Mouse (Mus musculus): Measurements from ENCODE around the gene Mgat4d. TPM values are rescaled to one million over a fixed set of nuclear protein-coding genes. Genes with fewer than 3 reads are reported as not detected.

The Mgat4d gene
- polyA plus RNA-seq, 1 experiment from 2014 or later: not detected

DNA sequence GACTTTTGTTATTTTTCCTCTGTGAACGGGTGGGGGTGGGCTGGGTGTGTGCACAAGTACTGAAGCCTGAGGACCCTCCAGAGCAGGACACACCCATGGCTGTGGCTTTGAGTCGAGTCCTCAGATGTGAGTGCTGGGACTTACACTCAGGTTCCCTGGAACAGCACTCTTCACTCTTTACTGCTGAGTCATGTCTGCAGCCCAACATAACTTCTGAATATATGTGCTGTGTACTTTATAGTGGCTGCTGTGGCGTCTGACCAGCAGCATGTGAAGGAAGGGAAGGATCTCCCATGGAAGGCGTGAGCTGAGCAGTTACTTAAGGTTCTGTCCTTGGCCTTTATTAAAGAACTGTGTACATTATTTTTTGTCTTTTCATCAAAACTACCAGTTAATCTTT lies 31.9 kb downstream of the Mgat4d start:
- H3K9ac ChIP-seq (replicated peaks; ENCODE audit: low read length): no peak overlapping the region
- H3K4me3 ChIP-seq (replicated peaks; ENCODE audit: low read depth, low read length): no peak overlapping the region
- no peaks in the 10 kb centered on the region for H3K36me3 ChIP-seq (ENCODE audit: control insufficient read depth, insufficient read depth, low read length)
- H3K4me2 ChIP-seq (ENCODE audit: low read length): no peak overlapping the region
- H3K27ac ChIP-seq (replicated peaks; ENCODE audit: low read depth, low read length): no peak overlapping the region
- DNase-seq (no peak), ATAC-seq (ENCODE audit: low FRiP score, low TSS enrichment) (no peak)
- WGBS: 74% methylated on average over 4 of the region's 4 CpGs
- H3K27me3 ChIP-seq (ENCODE audit: control insufficient read depth, insufficient read depth, low read length): no peaks in the 10 kb centered on the region
- H3K9me3 ChIP-seq (ENCODE audit: control insufficient read depth, low read length): no peaks in the 10 kb centered on the region
- no peaks in the 10 kb centered on the region for H3K4me1 ChIP-seq (ENCODE audit: control insufficient read depth, insufficient read depth, low read length)

DNA sequence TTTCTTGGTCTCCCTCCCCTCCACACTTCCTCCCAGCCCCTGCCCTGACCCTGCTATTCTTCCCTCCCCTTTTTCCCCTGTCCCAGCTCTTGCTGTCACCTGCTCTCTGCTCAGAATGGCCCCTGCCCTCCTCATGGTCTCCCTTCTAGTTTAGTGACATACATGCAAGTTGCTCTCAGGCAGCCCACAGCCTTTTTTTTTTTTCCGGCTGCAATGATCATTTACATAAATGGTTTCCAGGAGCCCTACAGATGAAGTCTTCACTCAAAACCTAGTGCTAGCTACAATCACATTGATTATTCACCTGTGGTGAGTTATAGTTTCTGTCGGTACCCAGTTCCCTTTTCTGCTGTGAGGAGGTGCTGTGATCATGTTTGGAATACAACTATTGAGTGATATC lies 32.7 kb downstream of the Mgat4d start:
- H3K27me3 ChIP-seq (ENCODE audit: control insufficient read depth, insufficient read depth, low read length): no peaks in the 10 kb centered on the region
- no peak for DNase-seq
- no peak overlapping the region for H3K9ac ChIP-seq (replicated peaks; ENCODE audit: low read length)
- no peaks in the 10 kb centered on the region for H3K4me1 ChIP-seq (ENCODE audit: control insufficient read depth, insufficient read depth, low read length)
- ATAC-seq (ENCODE audit: low FRiP score, low TSS enrichment): no peak
- WGBS: 86% methylated on average over 2 of the region's 2 CpGs
- H3K9me3 ChIP-seq (ENCODE audit: control insufficient read depth, low read length): no peaks in the 10 kb centered on the region
- H3K36me3 ChIP-seq (ENCODE audit: control insufficient read depth, insufficient read depth, low read length): no peaks in the 10 kb centered on the region
- H3K4me3 ChIP-seq (replicated peaks; ENCODE audit: low read depth, low read length): no peak overlapping the region
- H3K27ac ChIP-seq (replicated peaks; ENCODE audit: low read depth, low read length): no peak overlapping the region
- H3K4me2 ChIP-seq (ENCODE audit: low read length): no peak overlapping the region

DNA sequence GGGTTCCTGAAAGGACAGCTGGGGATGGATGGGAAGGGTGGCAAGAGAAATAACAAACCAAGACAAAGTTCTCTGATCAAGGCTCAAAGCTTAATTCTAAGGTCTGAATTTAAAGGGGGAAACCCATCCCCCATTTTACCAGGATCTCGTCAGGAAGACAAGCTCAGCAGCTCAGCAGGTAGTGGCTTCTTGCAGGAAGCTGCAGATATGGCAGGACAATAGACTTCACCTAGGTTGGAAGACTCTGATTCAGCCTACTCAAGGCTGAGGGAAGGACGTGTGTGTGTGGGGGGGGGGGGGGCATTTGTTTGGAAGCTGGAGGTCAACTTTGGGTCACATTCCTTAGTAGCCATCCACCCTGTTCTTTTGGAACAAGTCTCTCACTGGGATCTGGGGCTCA lies 34.6 kb downstream of the Mgat4d start:
- Histone ChIP-seq H3K9me3 (ENCODE audit: control insufficient read depth, low read length) (no peaks in the 10 kb centered on the region), H3K4me2 (ENCODE audit: low read length) (no peak overlapping the region), H3K9ac (replicated peaks; ENCODE audit: low read length) (no peak overlapping the region), H3K36me3 (ENCODE audit: control insufficient read depth, insufficient read depth, low read length) (no peaks in the 10 kb centered on the region), H3K4me1 (ENCODE audit: control insufficient read depth, insufficient read depth, low read length) (no peaks in the 10 kb centered on the region), H3K4me3 (replicated peaks; ENCODE audit: low read depth, low read length) (no peak overlapping the region), H3K27ac (replicated peaks; ENCODE audit: low read depth, low read length) (no peak overlapping the region), H3K27me3 (ENCODE audit: control insufficient read depth, insufficient read depth, low read length) (no peaks in the 10 kb centered on the region)
- WGBS: 43% methylated on average over 2 of the region's 2 CpGs
- no peak for ATAC-seq (ENCODE audit: low FRiP score, low TSS enrichment)
- DNase-seq: no peak

DNA sequence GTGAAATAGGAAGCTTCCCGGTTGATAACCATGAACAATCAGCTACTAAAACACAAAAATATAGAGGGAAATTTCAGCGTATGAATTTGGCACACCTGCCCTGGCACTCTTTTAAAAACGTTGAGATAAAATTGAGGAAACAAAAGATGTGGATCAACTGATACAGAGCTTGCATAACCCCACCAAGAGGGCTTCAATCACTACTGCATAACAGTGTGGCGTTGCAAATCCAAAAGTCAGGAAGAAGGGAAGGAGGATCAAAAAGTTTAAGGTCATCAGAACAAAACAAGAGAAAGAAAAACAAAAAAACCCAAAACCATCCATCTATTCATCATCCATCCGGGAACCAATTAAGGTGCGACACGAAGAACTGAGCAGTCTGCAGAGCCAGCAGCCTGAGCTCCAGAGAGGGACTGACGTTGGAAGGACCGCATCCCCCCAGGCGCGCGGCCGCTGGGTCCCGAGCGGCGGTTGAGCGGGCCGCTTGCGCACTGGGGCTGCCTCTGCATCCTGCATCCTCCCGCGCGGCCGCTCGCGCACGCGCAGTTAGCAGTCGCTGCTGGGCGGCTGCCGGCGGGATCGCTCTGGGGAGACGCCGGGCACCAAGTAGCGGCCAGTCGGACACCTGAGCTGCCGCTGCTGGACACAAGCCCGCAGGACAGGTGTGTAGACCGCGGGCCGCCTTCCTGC lies 41.2 kb downstream of the Mgat4d start, which contains the start of gene Clgn:
TSS of gene Clgn (plus strand) at position 552 of the 690 bp plus-strand sequence.
- H3K4me2 ChIP-seq (ENCODE audit: low read length): peak within 1 kb of the TSS; percentile 88
- H3K4me3 ChIP-seq (replicated peaks; ENCODE audit: low read depth, low read length): peak within 1 kb of the TSS; percentile 60
- WGBS: 4% methylated on average over 41 of the region's 41 CpGs
- H3K4me1 ChIP-seq (ENCODE audit: control insufficient read depth, insufficient read depth, low read length): peaks cover 6% of the 10 kb centered on the region; the same call in 1 of the 2 replicates
- no peaks in the 10 kb centered on the region for H3K9me3 ChIP-seq (ENCODE audit: control insufficient read depth, low read length)
- no peaks in the 10 kb centered on the region for H3K27me3 ChIP-seq (ENCODE audit: control insufficient read depth, insufficient read depth, low read length)
- H3K9ac ChIP-seq (replicated peaks; ENCODE audit: low read length): peak within 1 kb of the TSS; percentile 68
- no peaks in the 10 kb centered on the region for H3K36me3 ChIP-seq (ENCODE audit: control insufficient read depth, insufficient read depth, low read length)
- H3K27ac ChIP-seq (replicated peaks; ENCODE audit: low read depth, low read length): no peak within 1 kb of the TSS
- DNase-seq: peak; percentile 92
- ATAC-seq (ENCODE audit: low FRiP score, low TSS enrichment): peak; percentile 94

DNA sequence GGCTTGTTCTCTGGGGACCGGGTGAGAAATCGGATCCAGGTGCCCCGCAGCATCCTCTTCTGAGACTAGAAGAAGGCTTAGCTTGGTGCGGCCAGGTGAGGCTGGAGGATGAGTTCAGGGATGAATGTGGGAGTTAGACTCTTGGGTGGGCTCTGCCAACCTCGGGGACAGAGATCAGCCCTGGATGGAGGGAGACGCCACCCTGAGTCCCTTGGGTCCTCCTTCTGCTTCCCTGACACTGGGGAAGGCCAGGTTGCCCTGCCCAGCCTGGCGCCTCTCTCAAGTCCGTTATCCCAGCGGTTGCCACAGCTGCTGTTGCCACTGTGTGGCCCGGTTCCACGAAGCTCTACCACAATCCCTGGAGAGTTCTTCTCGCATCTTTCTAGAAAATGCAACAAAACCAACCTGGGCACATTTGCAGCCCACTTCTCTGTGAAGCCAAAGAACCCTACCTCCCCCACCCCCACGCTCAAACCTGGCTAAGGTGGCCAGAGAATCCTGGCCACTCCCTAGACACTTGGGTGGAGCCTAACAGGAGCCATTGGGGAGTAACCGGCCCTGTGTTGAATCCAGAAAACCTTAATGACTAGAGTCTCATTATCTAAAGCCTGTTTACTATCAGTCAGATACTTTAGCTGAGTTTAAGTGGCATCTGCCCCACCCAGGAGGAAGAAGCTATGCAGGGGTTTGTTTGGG lies 41.9 kb downstream of the Mgat4d start:
- H3K4me2 ChIP-seq (ENCODE audit: low read length): peak overlapping the region; percentile 88
- no peaks in the 10 kb centered on the region for H3K27me3 ChIP-seq (ENCODE audit: control insufficient read depth, insufficient read depth, low read length)
- ATAC-seq (ENCODE audit: low FRiP score, low TSS enrichment): peak; percentile 58; the same call in 1 of the 2 replicates
- WGBS: 4% methylated on average over 14 of the region's 14 CpGs
- no peak overlapping the region for H3K27ac ChIP-seq (replicated peaks; ENCODE audit: low read depth, low read length)
- no peaks in the 10 kb centered on the region for H3K36me3 ChIP-seq (ENCODE audit: control insufficient read depth, insufficient read depth, low read length)
- H3K9me3 ChIP-seq (ENCODE audit: control insufficient read depth, low read length): no peaks in the 10 kb centered on the region
- peak overlapping the region; percentile 68 for H3K9ac ChIP-seq (replicated peaks; ENCODE audit: low read length)
- H3K4me3 ChIP-seq (replicated peaks; ENCODE audit: low read depth, low read length): peak overlapping the region; percentile 60
- H3K4me1 ChIP-seq (ENCODE audit: control insufficient read depth, insufficient read depth, low read length): peaks cover 6% of the 10 kb centered on the region; the same call in 1 of the 2 replicates
- DNase-seq: no peak

DNA sequence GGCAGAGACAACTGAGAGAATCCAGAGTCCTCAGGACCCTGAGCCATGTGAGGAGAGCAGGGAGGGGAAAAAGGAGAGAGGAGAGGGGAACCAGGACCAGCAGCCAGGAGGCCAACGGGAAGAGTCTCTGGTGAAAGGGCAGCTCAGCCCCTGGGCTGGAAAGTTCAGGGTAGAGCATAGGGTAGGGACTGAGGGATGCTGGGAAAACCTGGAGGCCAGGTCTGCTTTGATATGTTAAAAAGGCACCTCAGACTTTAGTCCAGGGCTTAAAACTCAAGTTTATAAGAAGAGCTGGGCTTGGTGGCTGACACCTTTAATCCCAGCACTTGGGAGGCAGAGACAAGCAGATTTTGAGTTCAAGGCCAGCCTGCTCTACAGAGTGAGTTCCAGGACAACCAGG lies 44.2 kb downstream of the Mgat4d start:
- Histone ChIP-seq H3K4me1 (ENCODE audit: control insufficient read depth, insufficient read depth, low read length) (peaks cover 6% of the 10 kb centered on the region; the same call in 1 of the 2 replicates), H3K4me3 (replicated peaks; ENCODE audit: low read depth, low read length) (no peak overlapping the region), H3K27ac (replicated peaks; ENCODE audit: low read depth, low read length) (no peak overlapping the region), H3K9me3 (ENCODE audit: control insufficient read depth, low read length) (no peaks in the 10 kb centered on the region), H3K36me3 (ENCODE audit: control insufficient read depth, insufficient read depth, low read length) (no peaks in the 10 kb centered on the region), H3K4me2 (ENCODE audit: low read length) (no peak overlapping the region), H3K9ac (replicated peaks; ENCODE audit: low read length) (no peak overlapping the region), H3K27me3 (ENCODE audit: control insufficient read depth, insufficient read depth, low read length) (no peaks in the 10 kb centered on the region)
- DNase-seq: no peak
- 50% methylated on average over 1 of the region's 1 CpGs for WGBS
- no peak for ATAC-seq (ENCODE audit: low FRiP score, low TSS enrichment)

DNA sequence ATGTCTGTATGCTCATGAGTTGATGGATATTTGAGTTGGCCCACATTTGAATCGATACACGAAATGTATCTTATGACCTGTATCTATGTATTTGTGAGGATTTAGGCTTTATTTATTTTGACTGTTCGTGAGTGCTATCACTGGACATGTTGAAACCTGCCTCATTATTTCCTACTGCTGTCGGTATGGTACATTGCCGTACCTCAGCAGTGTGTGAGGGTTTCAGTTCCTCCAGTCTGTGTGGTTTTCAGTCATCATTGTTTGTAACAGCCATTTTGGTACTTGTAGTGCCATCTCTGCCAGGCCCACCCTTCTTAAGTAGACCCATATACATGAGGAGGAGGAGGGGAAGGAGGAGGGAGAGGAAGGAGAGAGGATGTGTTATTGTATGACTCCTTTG lies 46.1 kb downstream of the Mgat4d start:
- no peak overlapping the region for H3K4me3 ChIP-seq (replicated peaks; ENCODE audit: low read depth, low read length)
- no peak overlapping the region for H3K9ac ChIP-seq (replicated peaks; ENCODE audit: low read length)
- no peaks in the 10 kb centered on the region for H3K36me3 ChIP-seq (ENCODE audit: control insufficient read depth, insufficient read depth, low read length)
- H3K4me2 ChIP-seq (ENCODE audit: low read length): no peak overlapping the region
- H3K27ac ChIP-seq (replicated peaks; ENCODE audit: low read depth, low read length): no peak overlapping the region
- ATAC-seq (ENCODE audit: low FRiP score, low TSS enrichment) (no peak), DNase-seq (no peak)
- H3K27me3 ChIP-seq (ENCODE audit: control insufficient read depth, insufficient read depth, low read length): no peaks in the 10 kb centered on the region
- H3K9me3 ChIP-seq (ENCODE audit: control insufficient read depth, low read length): no peaks in the 10 kb centered on the region
- 94% methylated on average over 5 of the region's 5 CpGs for WGBS
- H3K4me1 ChIP-seq (ENCODE audit: control insufficient read depth, insufficient read depth, low read length): peaks cover 6% of the 10 kb centered on the region; the same call in 1 of the 2 replicates

DNA sequence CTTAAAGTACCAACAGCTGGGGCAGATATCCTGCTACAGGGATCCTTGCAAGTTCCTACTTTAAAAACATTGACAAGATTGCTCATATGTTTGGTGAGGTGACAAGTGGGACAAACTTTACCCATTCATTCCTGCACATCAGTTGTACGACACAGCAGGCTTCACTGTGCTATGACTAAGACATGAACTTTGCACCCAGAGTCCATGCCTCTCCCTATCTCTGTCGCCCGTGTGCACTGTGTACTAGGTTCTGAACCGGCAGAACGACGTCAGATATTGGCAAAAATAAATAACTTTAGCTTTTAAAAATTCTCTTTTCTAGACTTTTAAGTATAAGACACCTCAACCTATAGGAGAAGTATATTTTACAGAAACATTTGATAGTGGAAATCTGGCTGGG lies 48.4 kb downstream of the Mgat4d start:
- ATAC-seq (ENCODE audit: low FRiP score, low TSS enrichment) (no peak), DNase-seq (no peak)
- Histone ChIP-seq H3K9me3 (ENCODE audit: control insufficient read depth, low read length) (no peaks in the 10 kb centered on the region), H3K9ac (replicated peaks; ENCODE audit: low read length) (no peak overlapping the region), H3K4me2 (ENCODE audit: low read length) (no peak overlapping the region), H3K27ac (replicated peaks; ENCODE audit: low read depth, low read length) (no peak overlapping the region), H3K4me1 (ENCODE audit: control insufficient read depth, insufficient read depth, low read length) (no peaks in the 10 kb centered on the region), H3K27me3 (ENCODE audit: control insufficient read depth, insufficient read depth, low read length) (no peaks in the 10 kb centered on the region), H3K4me3 (replicated peaks; ENCODE audit: low read depth, low read length) (no peak overlapping the region), H3K36me3 (ENCODE audit: control insufficient read depth, insufficient read depth, low read length) (no peaks in the 10 kb centered on the region)
- 89% methylated on average over 6 of the region's 6 CpGs for WGBS

DNA sequence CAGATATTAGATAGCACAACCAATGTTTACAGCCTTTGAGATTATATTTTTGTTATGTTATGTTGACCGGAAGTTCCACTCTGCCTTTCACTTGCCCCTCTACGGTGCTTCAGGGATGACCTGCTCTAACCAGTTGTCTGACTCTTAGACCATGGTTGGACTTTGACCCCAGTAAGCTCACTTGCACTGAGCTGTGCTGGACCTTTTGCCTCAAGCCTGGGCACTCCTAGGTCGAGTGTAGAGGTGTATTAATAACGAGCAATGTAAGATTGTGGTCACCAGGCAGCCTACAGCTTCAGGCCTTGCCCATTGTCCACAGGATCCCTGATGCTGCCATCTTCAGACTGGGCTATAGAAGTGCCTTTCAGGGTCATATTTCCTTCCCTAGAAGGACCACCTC lies 49.5 kb downstream of the Mgat4d start:
- no peak for ATAC-seq (ENCODE audit: low FRiP score, low TSS enrichment)
- H3K4me2 ChIP-seq (ENCODE audit: low read length): no peak overlapping the region
- H3K4me1 ChIP-seq (ENCODE audit: control insufficient read depth, insufficient read depth, low read length): no peaks in the 10 kb centered on the region
- H3K27ac ChIP-seq (replicated peaks; ENCODE audit: low read depth, low read length): no peak overlapping the region
- no peak for DNase-seq
- no peak overlapping the region for H3K9ac ChIP-seq (replicated peaks; ENCODE audit: low read length)
- H3K4me3 ChIP-seq (replicated peaks; ENCODE audit: low read depth, low read length): no peak overlapping the region
- no peaks in the 10 kb centered on the region for H3K9me3 ChIP-seq (ENCODE audit: control insufficient read depth, low read length)
- no peaks in the 10 kb centered on the region for H3K36me3 ChIP-seq (ENCODE audit: control insufficient read depth, insufficient read depth, low read length)
- H3K27me3 ChIP-seq (ENCODE audit: control insufficient read depth, insufficient read depth, low read length): no peaks in the 10 kb centered on the region
- 75% methylated on average over 4 of the region's 4 CpGs for WGBS

Measured in midbrain, embryonic 14.5 days (tissue).